Mouse (Mus musculus): ENCODE measurements at regions not wholly inside any gene's neighbourhood (a gene's known extent, or its start where the extent isn't known, plus 50 kb on each side); places are given as distances from the start of the nearest gene placed in this dataset.
A peak's percentile ranks its signal among the peaks of the same experiment; 100 is the strongest.

- peaks cover 100% of the 10 kb centered on the region for H3K27me3 ChIP-seq (replicated peaks; ENCODE audit: low read depth, poor library complexity, severe bottlenecking)
- H3K9me3 ChIP-seq, result no peaks in the 10 kb centered on the region
- H3K27ac ChIP-seq (replicated peaks), result no peak overlapping the region
- peaks cover 19% of the 10 kb centered on the region for H3K4me1 ChIP-seq
- H3K36me3 ChIP-seq (replicated peaks), result no peaks in the 10 kb centered on the region
- H3K4me3 ChIP-seq, result peak overlapping the region; percentile 45; the same call in 1 of the 2 replicates
- 2% methylated on average over 8 of the region's 8 CpGs for WGBS
- DNase-seq (ENCODE audit: low spot score), result no peak
Measured at GRCm38 (mm10) chr13:83716711-83717171, 212.9 kb downstream of the Mef2c start.

DNA sequence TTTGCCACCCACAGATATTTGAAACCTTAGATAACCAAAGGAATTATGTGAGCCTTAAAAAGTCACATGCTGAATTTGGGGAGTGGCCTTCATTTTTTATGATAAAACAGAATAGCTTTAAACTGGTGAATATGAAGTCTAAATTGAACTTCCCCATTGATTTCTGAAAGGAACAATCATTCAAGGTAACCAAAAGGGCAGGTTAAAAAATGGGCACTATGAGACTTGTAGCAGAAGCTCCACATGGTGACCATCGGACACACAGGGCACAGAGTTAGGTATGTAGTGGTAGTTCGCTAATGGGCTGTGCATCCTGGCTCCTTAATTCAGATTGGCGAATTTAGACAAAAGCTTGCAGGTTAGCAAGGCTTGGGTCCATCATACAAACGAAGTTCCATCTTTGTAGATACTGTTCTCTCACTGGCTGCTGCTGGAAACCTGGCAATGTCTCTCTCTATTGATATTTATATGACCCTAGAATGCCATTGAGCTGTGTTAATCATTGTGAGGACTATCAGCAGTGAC, 213.9 kb downstream of the Mef2c start:
- DNase-seq (ENCODE audit: low spot score), result no peak
- Histone ChIP-seq H3K27ac (replicated peaks) (no peak overlapping the region), H3K4me3 (no peak overlapping the region)

GRCm38 (mm10) chr13:83718431-83719410, 214.9 kb downstream of the Mef2c start:
- WGBS, result 3% methylated on average over 10 of the region's 10 CpGs
- Histone ChIP-seq H3K36me3 (replicated peaks) (no peaks in the 10 kb centered on the region), H3K4me1 (peaks cover 17% of the 10 kb centered on the region), H3K27me3 (replicated peaks; ENCODE audit: low read depth, poor library complexity, severe bottlenecking) (peaks cover 100% of the 10 kb centered on the region), H3K4me3 (no peak overlapping the region), H3K9me3 (no peaks in the 10 kb centered on the region), H3K27ac (replicated peaks) (no peak overlapping the region)
- DNase-seq (ENCODE audit: low spot score), result no peak

More for the DNA sequence above, 213.9 kb downstream of the Mef2c start:
- H3K36me3 ChIP-seq (replicated peaks), result no peaks in the 10 kb centered on the region
- peaks cover 19% of the 10 kb centered on the region for H3K4me1 ChIP-seq
- no peaks in the 10 kb centered on the region for H3K9me3 ChIP-seq
- WGBS, result 9% methylated on average over 4 of the region's 4 CpGs
- peaks cover 100% of the 10 kb centered on the region for H3K27me3 ChIP-seq (replicated peaks; ENCODE audit: low read depth, poor library complexity, severe bottlenecking)

DNA sequence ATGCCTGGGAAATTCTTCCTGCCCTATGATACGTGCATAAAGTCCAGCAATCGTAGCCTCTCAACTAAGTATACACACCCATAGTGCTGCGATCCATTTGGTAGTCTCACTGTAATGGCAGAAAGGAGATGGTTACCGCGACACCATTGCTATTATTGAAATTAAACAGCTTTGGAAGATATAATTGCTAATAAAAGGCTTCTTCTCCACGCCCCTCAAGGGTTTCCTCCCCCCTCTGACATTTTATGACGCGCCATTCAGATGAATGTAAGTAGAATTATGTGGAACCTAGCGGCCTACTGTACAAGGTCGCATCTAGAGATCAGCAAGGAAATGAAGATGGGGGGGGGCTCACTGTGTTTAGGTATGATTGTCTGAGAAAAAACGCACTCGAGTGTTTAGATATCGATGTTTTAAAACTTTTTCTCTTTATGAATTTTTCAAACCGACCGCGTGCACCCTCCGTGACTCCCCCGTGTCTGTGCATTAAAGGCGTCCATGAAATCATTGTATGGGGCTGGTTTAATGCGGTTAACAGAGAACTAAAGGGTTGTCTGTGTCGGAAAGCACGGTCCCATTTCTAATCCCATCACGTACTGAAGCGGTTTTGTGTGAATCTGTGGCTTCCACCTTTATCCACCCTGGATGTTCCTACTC, 215.9 kb downstream of the Mef2c start:
- 2% methylated on average over 24 of the region's 24 CpGs for WGBS
- peak overlapping the region; percentile 54; the same call in 1 of the 2 replicates for H3K4me3 ChIP-seq
- no peak overlapping the region for H3K27ac ChIP-seq (replicated peaks)
- DNase-seq (ENCODE audit: low spot score), result no peak
- H3K9me3 ChIP-seq, result no peaks in the 10 kb centered on the region
- peaks cover 15% of the 10 kb centered on the region for H3K4me1 ChIP-seq
- H3K27me3 ChIP-seq (replicated peaks; ENCODE audit: low read depth, poor library complexity, severe bottlenecking), result peaks cover 100% of the 10 kb centered on the region
- no peaks in the 10 kb centered on the region for H3K36me3 ChIP-seq (replicated peaks)

GRCm38 (mm10) chr13:83720352-83720751, 216.5 kb downstream of the Mef2c start:
- 1% methylated on average over 12 of the region's 12 CpGs for WGBS
- Histone ChIP-seq H3K27ac (replicated peaks) (no peak overlapping the region; the same call in 1 of the 2 replicates), H3K36me3 (replicated peaks) (no peaks in the 10 kb centered on the region), H3K27me3 (replicated peaks; ENCODE audit: low read depth, poor library complexity, severe bottlenecking) (peaks cover 100% of the 10 kb centered on the region), H3K4me1 (peaks cover 12% of the 10 kb centered on the region), H3K9me3 (no peaks in the 10 kb centered on the region), H3K4me3 (peak overlapping the region; percentile 54)
- DNase-seq (ENCODE audit: low spot score), result no peak

- Histone ChIP-seq H3K27ac (replicated peaks) (peak overlapping the region; percentile 73), H3K27me3 (replicated peaks; ENCODE audit: low read depth, poor library complexity, severe bottlenecking) (peaks cover 100% of the 10 kb centered on the region), H3K4me1 (peaks cover 11% of the 10 kb centered on the region), H3K9me3 (no peaks in the 10 kb centered on the region), H3K4me3 (peak overlapping the region; percentile 54), H3K36me3 (replicated peaks) (no peaks in the 10 kb centered on the region)
- peak; percentile 70 for DNase-seq (ENCODE audit: low spot score)
- WGBS, result under 1% methylated on average over 30 of the region's 30 CpGs
Measured at GRCm38 (mm10) chr13:83720883-83721371, 217.1 kb downstream of the Mef2c start.

DNA sequence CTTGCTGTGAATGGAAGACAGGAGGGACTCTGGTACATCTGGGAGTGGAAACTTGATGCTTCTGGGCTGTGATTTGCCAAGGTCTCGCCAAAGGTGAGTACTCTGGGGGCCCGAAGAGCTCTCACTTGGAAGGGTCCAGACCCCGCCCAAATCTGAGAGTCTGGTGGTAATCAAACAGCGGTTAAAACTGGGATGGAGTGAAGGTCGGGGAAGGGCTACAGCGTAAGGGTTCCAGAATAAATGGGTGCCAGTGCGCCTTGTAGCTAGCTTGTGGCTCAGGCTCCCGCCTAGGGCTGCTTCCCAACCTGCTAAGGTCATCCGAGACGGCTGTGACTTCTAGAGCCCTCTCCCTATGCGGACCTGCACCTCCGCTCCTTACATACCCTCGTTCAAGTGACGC, 217.7 kb downstream of the Mef2c start:
- Histone ChIP-seq H3K27me3 (replicated peaks; ENCODE audit: low read depth, poor library complexity, severe bottlenecking) (peaks cover 100% of the 10 kb centered on the region), H3K9me3 (no peaks in the 10 kb centered on the region), H3K4me3 (peak overlapping the region; percentile 54), H3K27ac (replicated peaks) (peak overlapping the region; percentile 73), H3K4me1 (peaks cover 11% of the 10 kb centered on the region), H3K36me3 (replicated peaks) (no peaks in the 10 kb centered on the region)
- WGBS, result under 1% methylated on average over 14 of the region's 14 CpGs
- peak; percentile 53 for DNase-seq (ENCODE audit: low spot score)

DNA sequence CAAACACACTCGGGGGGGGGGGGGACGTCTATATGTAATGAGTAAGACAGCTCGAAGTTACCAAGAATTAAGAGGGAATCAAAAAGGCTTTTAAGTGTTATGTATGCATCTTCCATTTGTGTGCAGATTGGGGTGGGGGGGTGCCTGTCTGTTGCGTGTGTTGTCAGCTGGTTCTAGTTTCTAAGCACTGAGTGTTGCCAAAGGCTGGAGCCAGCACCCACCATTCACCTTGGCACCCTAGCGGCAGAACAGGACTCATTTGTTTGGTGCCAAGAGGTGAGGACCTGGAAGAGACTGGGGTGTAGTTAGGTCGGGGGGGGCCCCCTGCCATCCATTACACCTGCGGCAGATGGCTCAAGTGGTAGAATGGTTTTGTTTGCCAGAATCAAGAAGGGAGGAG, 218.4 kb downstream of the Mef2c start:
- Histone ChIP-seq H3K36me3 (replicated peaks) (no peaks in the 10 kb centered on the region), H3K9me3 (no peaks in the 10 kb centered on the region), H3K27me3 (replicated peaks; ENCODE audit: low read depth, poor library complexity, severe bottlenecking) (peaks cover 100% of the 10 kb centered on the region), H3K27ac (replicated peaks) (no peak overlapping the region; the same call in 1 of the 2 replicates), H3K4me3 (peak overlapping the region; percentile 54), H3K4me1 (peaks cover 11% of the 10 kb centered on the region)
- 4% methylated on average over 7 of the region's 7 CpGs for WGBS
- no peak for DNase-seq (ENCODE audit: low spot score)

GRCm38 (mm10) chr13:83722791-83723190, 219.0 kb downstream of the Mef2c start:
- H3K4me3 ChIP-seq, result peak overlapping the region; percentile 54
- 5% methylated on average over 3 of the region's 3 CpGs for WGBS
- no peak overlapping the region for H3K27ac ChIP-seq (replicated peaks)
- H3K27me3 ChIP-seq (replicated peaks; ENCODE audit: low read depth, poor library complexity, severe bottlenecking), result peaks cover 100% of the 10 kb centered on the region
- no peaks in the 10 kb centered on the region for H3K9me3 ChIP-seq
- peaks cover 11% of the 10 kb centered on the region for H3K4me1 ChIP-seq
- no peaks in the 10 kb centered on the region for H3K36me3 ChIP-seq (replicated peaks)
- DNase-seq (ENCODE audit: low spot score), result no peak

GRCm38 (mm10) chr13:83723396-83723795, 219.6 kb downstream of the Mef2c start:
- Histone ChIP-seq H3K27me3 (replicated peaks; ENCODE audit: low read depth, poor library complexity, severe bottlenecking) (peaks cover 100% of the 10 kb centered on the region), H3K4me3 (peak overlapping the region; percentile 54; the same call in 1 of the 2 replicates)
- DNase-seq (ENCODE audit: low spot score), result no peak

DNA sequence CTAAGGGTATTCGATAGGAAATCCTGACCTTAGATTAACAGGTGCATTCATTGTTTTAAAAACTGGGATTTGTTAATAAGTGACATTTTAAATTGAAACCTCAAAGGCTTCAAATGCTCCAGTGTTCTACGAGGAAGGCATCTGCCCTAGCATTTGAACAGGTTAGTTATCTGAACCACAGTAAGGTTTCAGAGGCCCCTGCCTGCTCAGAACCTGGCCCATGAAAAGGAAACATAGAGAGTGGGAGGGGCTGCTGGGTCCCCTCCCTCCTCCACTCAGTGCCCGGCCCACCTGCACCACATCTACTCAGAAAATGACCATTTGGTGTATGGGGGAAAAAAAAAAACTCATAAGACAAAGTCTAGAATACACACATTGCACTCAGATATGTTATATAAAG, 220.4 kb downstream of the Mef2c start:
- peaks cover 12% of the 10 kb centered on the region for H3K4me1 ChIP-seq
- H3K4me3 ChIP-seq, result peak overlapping the region; percentile 54; the same call in 1 of the 2 replicates
- no peak for DNase-seq (ENCODE audit: low spot score)
- H3K36me3 ChIP-seq (replicated peaks), result no peaks in the 10 kb centered on the region
- no peaks in the 10 kb centered on the region for H3K9me3 ChIP-seq
- H3K27ac ChIP-seq (replicated peaks), result no peak overlapping the region
- 22% methylated on average over 3 of the region's 3 CpGs for WGBS
- H3K27me3 ChIP-seq (replicated peaks; ENCODE audit: low read depth, poor library complexity, severe bottlenecking), result peaks cover 100% of the 10 kb centered on the region

More at GRCm38 (mm10) chr13:83723396-83723795, 219.6 kb downstream of the Mef2c start:
- 15% methylated on average over 2 of the region's 2 CpGs for WGBS
- Histone ChIP-seq H3K4me1 (peaks cover 11% of the 10 kb centered on the region), H3K9me3 (no peaks in the 10 kb centered on the region), H3K36me3 (replicated peaks) (no peaks in the 10 kb centered on the region), H3K27ac (replicated peaks) (no peak overlapping the region)

DNA sequence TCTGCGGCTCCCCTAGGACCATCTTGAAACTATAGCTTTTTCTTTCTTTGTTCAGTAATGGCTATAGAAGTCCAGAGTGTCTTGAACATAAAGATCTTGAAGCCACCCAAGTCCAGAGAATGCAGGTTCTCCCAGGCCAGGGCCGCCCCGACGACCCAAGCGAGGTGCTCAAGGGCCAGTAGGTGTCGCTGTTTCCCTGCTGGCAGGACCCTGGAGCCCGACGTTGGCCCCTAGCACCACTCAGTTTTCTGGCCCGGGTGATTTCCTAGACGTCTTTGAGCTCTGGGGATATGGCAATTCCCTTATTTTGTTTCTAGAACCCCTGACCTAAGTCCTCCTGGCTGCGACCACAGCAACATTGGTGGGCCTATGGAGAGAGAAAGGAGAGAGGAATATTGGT, 221.2 kb downstream of the Mef2c start:
- peak overlapping the region; percentile 35 for H3K4me3 ChIP-seq
- under 1% methylated on average over 11 of the region's 11 CpGs for WGBS

More for the DNA sequence above, 221.2 kb downstream of the Mef2c start:
- Histone ChIP-seq H3K9me3 (no peaks in the 10 kb centered on the region), H3K27me3 (replicated peaks; ENCODE audit: low read depth, poor library complexity, severe bottlenecking) (peaks cover 100% of the 10 kb centered on the region), H3K27ac (replicated peaks) (no peak overlapping the region; the same call in 1 of the 2 replicates), H3K4me1 (peaks cover 19% of the 10 kb centered on the region), H3K36me3 (replicated peaks) (no peaks in the 10 kb centered on the region)
- DNase-seq (ENCODE audit: low spot score), result peak; percentile 85

All from embryonic facial prominence, embryonic 10.5 days (tissue).